Mouse (Mus musculus): ENCODE measurements at regions not wholly inside any gene's neighbourhood (a gene's known extent, or its start where the extent isn't known, plus 50 kb on each side); places are given as distances from the start of the nearest gene placed in this dataset.

GRCm38 (mm10) chr8:67143479-67143878, 283.5 kb downstream of the Naf1 start:
- peak; percentile 53 for DNase-seq (ENCODE audit: low read depth, low spot score)

GRCm38 (mm10) chr8:67181741-67182140, 321.7 kb downstream of the Naf1 start:
- peak; percentile 88 for DNase-seq (ENCODE audit: low read depth, low spot score)

- DNase-seq (ENCODE audit: low read depth, low spot score) = peak; percentile 27
Measured at GRCm38 (mm10) chr8:67199213-67199612, 324.4 kb upstream of the Nat3 start.

- no peak for DNase-seq (ENCODE audit: low read depth, low spot score)
Measured at GRCm38 (mm10) chr8:67206064-67206463, 317.6 kb upstream of the Nat3 start.

- DNase-seq (ENCODE audit: low read depth, low spot score) = no peak
Measured at GRCm38 (mm10) chr8:67231921-67232701, 291.5 kb upstream of the Nat3 start.

- peak; percentile 61 for DNase-seq (ENCODE audit: low read depth, low spot score)
Measured at GRCm38 (mm10) chr8:67238934-67239333, 284.7 kb upstream of the Nat3 start.

- DNase-seq (ENCODE audit: low read depth, low spot score) = peak; percentile 6
Measured at GRCm38 (mm10) chr8:67278759-67279158, 244.9 kb upstream of the Nat3 start.

- DNase-seq (ENCODE audit: low read depth, low spot score) = no peak
Measured at GRCm38 (mm10) chr8:67279449-67279848, 244.2 kb upstream of the Nat3 start.

GRCm38 (mm10) chr8:67310494-67310893, 213.2 kb upstream of the Nat3 start:
- no peak for DNase-seq (ENCODE audit: low read depth, low spot score)

- DNase-seq (ENCODE audit: low read depth, low spot score) = no peak
Measured at GRCm38 (mm10) chr8:67317371-67317770, 206.3 kb upstream of the Nat3 start.

GRCm38 (mm10) chr8:67318675-67319074, 205.0 kb upstream of the Nat3 start:
- peak; percentile 43 for DNase-seq (ENCODE audit: low read depth, low spot score)

GRCm38 (mm10) chr8:67320535-67320934, 203.1 kb upstream of the Nat3 start:
- DNase-seq (ENCODE audit: low read depth, low spot score) = peak; percentile 16

- DNase-seq (ENCODE audit: low read depth, low spot score) = peak; percentile 33
Measured at GRCm38 (mm10) chr8:67328439-67328838, 195.2 kb upstream of the Nat3 start.

- peak; percentile 47 for DNase-seq (ENCODE audit: low read depth, low spot score)
Measured at GRCm38 (mm10) chr8:67377061-67377460, 146.6 kb upstream of the Nat3 start.

GRCm38 (mm10) chr8:67405947-67406346, 117.7 kb upstream of the Nat3 start:
- DNase-seq (ENCODE audit: low read depth, low spot score) = peak; percentile 67

GRCm38 (mm10) chr8:67414826-67415225, 108.8 kb upstream of the Nat3 start:
- no peak for DNase-seq (ENCODE audit: low read depth, low spot score)

- peak; percentile 10 for DNase-seq (ENCODE audit: low read depth, low spot score)
Measured at GRCm38 (mm10) chr8:67422521-67422920, 101.1 kb upstream of the Nat3 start.
